Mouse (Mus musculus) neural tube, embryonic 11.5 days (tissue): Measurements from ENCODE around the gene Rapsn. TPM values are rescaled to one million over a fixed set of nuclear protein-coding genes. Genes with fewer than 3 reads are reported as not detected.

Experiments used
- ATAC-seq: fragments of 200-750 bp; cut with Nextera tagmentation; 2 replicates; pipeline ENCODE4 v1.8.0; 2017; ENCODE audit warnings: moderate number of reproducible peaks, mild to moderate bottlenecking, moderate TSS enrichment, moderate library complexity; ENCODE audit not compliant: insufficient read depth, low FRiP score, low TSS enrichment
- DNase-seq: peaks from one replicate; pipeline ENCODE4 v3.0.0-alpha.2; 2015; ENCODE audit warnings: low spot score
- H3K27ac ChIP-seq: fragments of 300-500 bp; sonication (generic); 2 replicates; pipeline ENCODE4 v1.5.1; 2014; ENCODE audit warnings: low read depth, mild to moderate bottlenecking, low read length
- H3K27me3 ChIP-seq: fragments of 300-500 bp; sonication (generic); 2 replicates; pipeline ENCODE4 v1.6.1; 2014; ENCODE audit warnings: mild to moderate bottlenecking, low read length, mixed read lengths; ENCODE audit not compliant: control insufficient read depth, insufficient read depth
- H3K36me3 ChIP-seq: fragments of 300-500 bp; sonication (generic); 2 replicates; pipeline ENCODE4 v1.6.1; 2014; ENCODE audit warnings: mild to moderate bottlenecking, low read length, moderate library complexity, mixed read lengths; ENCODE audit not compliant: control insufficient read depth, insufficient read depth
- H3K4me1 ChIP-seq: fragments of 300-500 bp; sonication (generic); 2 replicates; pipeline ENCODE4 v1.6.1; 2014; ENCODE audit warnings: low read length, mixed read lengths; ENCODE audit not compliant: control insufficient read depth, insufficient read depth
- H3K4me2 ChIP-seq: fragments of 300-500 bp; sonication (generic); 2 replicates; pipeline ENCODE4 v1.6.1; 2014; ENCODE audit warnings: low read depth, mild to moderate bottlenecking, moderate library complexity
- H3K4me3 ChIP-seq: fragments of 300-500 bp; sonication (generic); 2 replicates; pipeline ENCODE4 v1.5.1; 2014; ENCODE audit warnings: low read depth, low read length
- H3K9ac ChIP-seq: fragments of 300-500 bp; sonication (generic); 2 replicates; pipeline ENCODE4 v1.6.1; 2014; ENCODE audit warnings: mild to moderate bottlenecking, low read length
- H3K9me3 ChIP-seq: fragments of 300-500 bp; sonication (generic); 2 replicates; pipeline ENCODE4 v1.6.1; 2016; ENCODE audit warnings: low read length; ENCODE audit not compliant: control insufficient read depth
- WGBS: fragments of 180-500 bp; shearing (Covaris S2); extraction: QIAGEN DNeasy Blood & Tissue Kit; methylation state at CpG from one replicate; pipeline ENCODE4 v1.1.7; 2014; 5-methylcytosine and 5-hydroxymethylcytosine counted together
- polyA plus RNA-seq: library from polyadenylated mRNA; unstranded; fragments of >200 nt; fragmentation: Nextera tagmentation; extraction: Ambion mirVana; gene quantifications from 2 replicates; pipeline ENCODE4 v1.2.1, GENCODE M21; 2014

The Rapsn gene
- polyA plus RNA-seq, 1 experiment from 2014 or later = 3.7 TPM

- DNase-seq = peak; percentile 34
- WGBS = 8% methylated on average over 14 of the region's 14 CpGs
Observed at GRCm38 (mm10) chr2:91069306-91070000, 34.0 kb downstream of the Rapsn start.

GRCm38 (mm10) chr2:91070076-91070800 is 34.8 kb downstream of the Rapsn start, which contains the start of gene Slc39a13:
Gene Slc39a13 (minus strand): TSS chr2:91070417.
- peak within 1 kb of the TSS; percentile 72 for H3K9ac ChIP-seq
- H3K4me2 ChIP-seq = peak within 1 kb of the TSS; percentile 85
- no peaks in the 10 kb centered on the region for H3K36me3 ChIP-seq
- H3K27me3 ChIP-seq = no peaks in the 10 kb centered on the region
- H3K4me3 ChIP-seq = peak within 1 kb of the TSS; percentile 66
- WGBS = under 1% methylated on average over 65 of the region's 69 CpGs
- H3K9me3 ChIP-seq = no peaks in the 10 kb centered on the region
- peak; percentile 95 for DNase-seq
- peak within 1 kb of the TSS; percentile 57 for H3K27ac ChIP-seq
- peaks cover 15% of the 10 kb centered on the region for H3K4me1 ChIP-seq
- peak; percentile 96 for ATAC-seq

More at GRCm38 (mm10) chr2:91069306-91070000, 34.0 kb downstream of the Rapsn start:
- Histone ChIP-seq H3K9ac (peak overlapping the region; percentile 72), H3K36me3 (no peaks in the 10 kb centered on the region), H3K9me3 (no peaks in the 10 kb centered on the region), H3K27me3 (no peaks in the 10 kb centered on the region), H3K27ac (peak overlapping the region; percentile 57), H3K4me3 (peak overlapping the region; percentile 66), H3K4me1 (peaks cover 15% of the 10 kb centered on the region), H3K4me2 (peak overlapping the region; percentile 85)
- no peak; the same call in 1 of the 2 replicates for ATAC-seq

GRCm38 (mm10) chr2:91071059-91071458 is 35.6 kb downstream of the Rapsn start:
- H3K4me3 ChIP-seq = peak overlapping the region; percentile 66
- 85% methylated on average over 10 of the region's 10 CpGs for WGBS
- no peak for DNase-seq
- peak overlapping the region; percentile 85 for H3K4me2 ChIP-seq
- peaks cover 15% of the 10 kb centered on the region for H3K4me1 ChIP-seq
- no peaks in the 10 kb centered on the region for H3K27me3 ChIP-seq
- ATAC-seq = 0 out of 2 replicates have a peak, but pooled peaks have one; percentile 4
- H3K36me3 ChIP-seq = no peaks in the 10 kb centered on the region
- peak overlapping the region; percentile 57; the same call in 1 of the 2 replicates for H3K27ac ChIP-seq
- no peaks in the 10 kb centered on the region for H3K9me3 ChIP-seq
- peak overlapping the region; percentile 72 for H3K9ac ChIP-seq

- WGBS = 51% methylated on average over 1 of the region's 1 CpGs
Observed at GRCm38 (mm10) chr2:91072092-91072491, 36.7 kb downstream of the Rapsn start.

GRCm38 (mm10) chr2:91077957-91078313 is 42.5 kb downstream of the Rapsn start:
- Histone ChIP-seq H3K9me3 (no peaks in the 10 kb centered on the region), H3K4me2 (peak overlapping the region; percentile 79), H3K9ac (peak overlapping the region; percentile 67; the same call in 1 of the 2 replicates), H3K27ac (no peak overlapping the region), H3K4me3 (peak overlapping the region; percentile 43; the same call in 1 of the 2 replicates), H3K36me3 (no peaks in the 10 kb centered on the region), H3K4me1 (no peaks in the 10 kb centered on the region), H3K27me3 (no peaks in the 10 kb centered on the region)
- 20% methylated on average over 12 of the region's 12 CpGs for WGBS
- DNase-seq (no peak), ATAC-seq (no peak)

More at GRCm38 (mm10) chr2:91072092-91072491, 36.7 kb downstream of the Rapsn start:
- Histone ChIP-seq H3K4me1 (peaks cover 15% of the 10 kb centered on the region), H3K4me2 (no peak overlapping the region), H3K27ac (no peak overlapping the region), H3K27me3 (no peaks in the 10 kb centered on the region), H3K9me3 (no peaks in the 10 kb centered on the region), H3K9ac (no peak overlapping the region), H3K4me3 (no peak overlapping the region), H3K36me3 (no peaks in the 10 kb centered on the region)
- ATAC-seq (no peak), DNase-seq (no peak)

- peak overlapping the region; percentile 49; the same call in 1 of the 2 replicates for H3K27ac ChIP-seq
- H3K4me3 ChIP-seq = peak overlapping the region; percentile 43
- ATAC-seq (peak; percentile 79), DNase-seq (peak; percentile 50)
- H3K27me3 ChIP-seq = no peaks in the 10 kb centered on the region
- 1% methylated on average over 35 of the region's 36 CpGs for whole genome bisulfite sequencing
- H3K36me3 ChIP-seq = no peaks in the 10 kb centered on the region
- peak overlapping the region; percentile 67 for H3K9ac ChIP-seq
- H3K9me3 ChIP-seq = no peaks in the 10 kb centered on the region
- H3K4me2 ChIP-seq = peak overlapping the region; percentile 79
- no peaks in the 10 kb centered on the region for H3K4me1 ChIP-seq
Observed at GRCm38 (mm10) chr2:91078314-91079025, 43.0 kb downstream of the Rapsn start.

- Histone ChIP-seq H3K4me2 (peak overlapping the region; percentile 79), H3K27ac (peak overlapping the region; percentile 49; the same call in 1 of the 2 replicates)
- no peak for DNase-seq
Observed at GRCm38 (mm10) chr2:91079026-91079384, 43.6 kb downstream of the Rapsn start.

GRCm38 (mm10) chr2:91080784-91081513 is 45.5 kb downstream of the Rapsn start:
- Histone ChIP-seq H3K9me3 (no peaks in the 10 kb centered on the region), H3K27me3 (no peaks in the 10 kb centered on the region), H3K27ac (no peak overlapping the region), H3K36me3 (no peaks in the 10 kb centered on the region), H3K4me1 (no peaks in the 10 kb centered on the region), H3K4me3 (no peak overlapping the region), H3K9ac (no peak overlapping the region), H3K4me2 (no peak overlapping the region)
- DNase-seq (no peak), ATAC-seq (no peak)
- 85% methylated on average over 8 of the region's 8 CpGs for WGBS

More at GRCm38 (mm10) chr2:91079026-91079384, 43.6 kb downstream of the Rapsn start:
- Histone ChIP-seq H3K9me3 (no peaks in the 10 kb centered on the region), H3K36me3 (no peaks in the 10 kb centered on the region), H3K27me3 (no peaks in the 10 kb centered on the region), H3K9ac (peak overlapping the region; percentile 67), H3K4me1 (no peaks in the 10 kb centered on the region), H3K4me3 (peak overlapping the region; percentile 43)
- ATAC-seq = no peak
- WGBS = 36% methylated on average over 5 of the region's 5 CpGs
